Mouse (Mus musculus) heart, embryonic 15.5 days (tissue): ENCODE data around the gene Cdc25a. TPM values are rescaled to one million over a fixed set of nuclear protein-coding genes. Genes with fewer than 3 reads are reported as not detected.
A peak's percentile ranks its signal among the peaks of the same experiment; 100 is the strongest.

Source experiments
- ATAC-seq: fragments of 200-750 bp; cut with Nextera tagmentation; replicated peaks from 2 replicates; pipeline ENCODE4 v1.8.0; 2017; ENCODE audit warnings: low read depth, moderate TSS enrichment; ENCODE audit not compliant: insufficient number of reproducible peaks, insufficient read depth, low FRiP score
- H3K27ac ChIP-seq: fragments of 300-500 bp; sonication (generic); 2 replicates; pipeline ENCODE4 v1.5.1; 2015; ENCODE audit warnings: mild to moderate bottlenecking, inconsistent platforms
- H3K27me3 ChIP-seq: fragments of 300-500 bp; sonication (generic); 2 replicates; pipeline ENCODE4 v1.6.1; 2015; ENCODE audit warnings: inconsistent platforms
- H3K36me3 ChIP-seq: fragments of 300-500 bp; sonication (generic); 2 replicates; pipeline ENCODE4 v1.6.1; 2015; ENCODE audit warnings: mild to moderate bottlenecking, inconsistent platforms
- H3K4me1 ChIP-seq: fragments of 300-500 bp; sonication (generic); replicated peaks from 2 replicates; pipeline ENCODE4 v1.6.1; 2015; ENCODE audit warnings: inconsistent platforms
- H3K4me2 ChIP-seq: fragments of 300-500 bp; sonication (generic); 2 replicates; pipeline ENCODE4 v1.6.1; 2015; ENCODE audit warnings: inconsistent platforms, mild to moderate bottlenecking, moderate library complexity
- H3K4me3 ChIP-seq: fragments of 300-500 bp; sonication (generic); 2 replicates; pipeline ENCODE4 v1.5.1; 2015; ENCODE audit warnings: mild to moderate bottlenecking, inconsistent platforms
- H3K9ac ChIP-seq: fragments of 300-500 bp; sonication (generic); 2 replicates; pipeline ENCODE4 v1.6.1; 2015; ENCODE audit warnings: mild to moderate bottlenecking, inconsistent platforms
- H3K9me3 ChIP-seq: fragments of 300-500 bp; sonication (generic); replicated peaks from 2 replicates; pipeline ENCODE4 v1.6.1; 2016; ENCODE audit warnings: inconsistent platforms
- WGBS: fragments of 180-500 bp; shearing (Covaris S2); methylation state at CpG from one replicate; pipeline ENCODE4 v1.1.7; 2015; ENCODE audit warnings: mixed read lengths; 5-methylcytosine and 5-hydroxymethylcytosine counted together
- polyA plus RNA-seq: library from polyadenylated mRNA; unstranded; fragments of >200 nt; fragmentation: Nextera tagmentation; extraction: Ambion mirVana; gene quantifications from 2 replicates; pipeline ENCODE4 v1.2.1, GENCODE M21; 2015

Cdc25a gene
- polyA plus RNA-seq, 1 experiment from 2014 or later, result 12.0 TPM

DNA sequence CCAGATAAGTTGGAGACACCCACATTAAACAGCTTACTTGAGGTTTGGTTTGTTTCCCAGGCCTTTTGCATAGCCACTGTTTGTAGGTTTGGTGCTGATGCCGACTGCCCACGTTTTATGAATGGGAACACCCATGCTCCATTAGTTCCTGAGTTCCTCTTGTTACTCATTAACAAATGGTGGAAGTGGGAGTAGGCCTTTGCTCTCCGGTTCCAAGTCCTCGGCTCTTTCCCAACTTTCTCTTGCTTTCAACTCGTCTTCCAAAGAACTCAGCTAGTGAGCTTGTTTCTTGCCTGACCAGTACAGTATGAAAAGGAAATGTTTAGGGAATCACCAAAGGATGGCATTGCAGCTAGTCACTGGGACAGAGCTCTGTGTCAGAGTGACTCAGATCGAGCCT lies 20.2 kb downstream of the Cdc25a start:
- H3K27ac ChIP-seq, result peak overlapping the region; percentile 46; the same call in 1 of the 2 replicates
- H3K9me3 ChIP-seq, result no peaks in the 10 kb centered on the region
- no peak overlapping the region for H3K4me3 ChIP-seq
- ATAC-seq, result no peak
- peaks cover 21% of the 10 kb centered on the region for H3K4me1 ChIP-seq
- no peak overlapping the region for H3K4me2 ChIP-seq
- H3K9ac ChIP-seq, result no peak overlapping the region
- WGBS, result 81% methylated on average over 6 of the region's 6 CpGs
- no peaks in the 10 kb centered on the region for H3K27me3 ChIP-seq
- H3K36me3 ChIP-seq, result peaks cover 33% of the 10 kb centered on the region

DNA sequence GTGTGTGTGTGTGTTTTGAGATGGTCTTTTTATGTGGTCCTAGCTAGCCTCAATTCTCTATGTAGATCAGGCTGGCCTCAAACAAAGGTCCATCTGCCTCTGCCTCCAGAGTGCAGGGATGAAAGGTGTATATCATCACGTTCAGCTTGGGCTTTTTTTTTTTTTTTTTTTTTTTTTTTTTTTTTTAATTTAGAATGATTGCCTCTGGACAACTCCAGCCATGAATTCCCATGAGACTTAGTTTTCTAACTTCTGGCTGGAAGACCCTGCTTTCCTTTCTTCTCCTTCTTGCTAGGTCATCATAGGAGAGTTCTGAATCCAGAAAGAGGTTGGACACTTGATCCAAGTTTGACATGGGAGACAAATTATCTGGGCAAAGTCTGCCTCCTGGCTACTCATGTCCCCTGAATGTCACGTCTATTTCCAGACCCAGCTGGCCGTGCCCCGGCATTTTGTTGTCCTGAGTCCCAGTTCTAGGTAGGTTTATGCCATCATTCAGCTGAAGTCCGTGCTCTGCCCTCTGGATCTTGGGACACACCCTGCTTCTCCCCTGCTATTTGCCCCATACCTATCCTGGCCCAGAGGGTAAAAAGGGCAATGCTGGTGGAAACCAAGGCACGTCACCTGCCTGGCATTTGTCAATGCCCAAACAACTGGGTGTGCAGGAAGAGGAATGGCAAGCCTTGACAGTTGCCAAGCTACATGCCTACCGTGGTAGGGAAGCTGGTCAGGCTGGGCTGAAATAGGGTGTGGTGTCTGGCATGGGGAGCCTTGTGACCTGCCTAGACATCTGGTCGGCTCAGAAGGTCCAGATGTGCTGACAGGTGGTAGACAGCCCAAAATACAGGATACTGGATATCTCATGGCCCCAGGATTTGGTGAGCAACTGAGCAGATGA lies 21.1 kb downstream of the Cdc25a start:
- no peaks in the 10 kb centered on the region for H3K27me3 ChIP-seq
- H3K4me2 ChIP-seq, result no peak overlapping the region
- no peak overlapping the region for H3K27ac ChIP-seq
- no peaks in the 10 kb centered on the region for H3K9me3 ChIP-seq
- H3K4me3 ChIP-seq, result no peak overlapping the region
- no peak overlapping the region for H3K9ac ChIP-seq
- no peak for ATAC-seq
- H3K36me3 ChIP-seq, result peaks cover 23% of the 10 kb centered on the region
- 68% methylated on average over 8 of the region's 8 CpGs for WGBS
- H3K4me1 ChIP-seq, result peaks cover 22% of the 10 kb centered on the region

DNA sequence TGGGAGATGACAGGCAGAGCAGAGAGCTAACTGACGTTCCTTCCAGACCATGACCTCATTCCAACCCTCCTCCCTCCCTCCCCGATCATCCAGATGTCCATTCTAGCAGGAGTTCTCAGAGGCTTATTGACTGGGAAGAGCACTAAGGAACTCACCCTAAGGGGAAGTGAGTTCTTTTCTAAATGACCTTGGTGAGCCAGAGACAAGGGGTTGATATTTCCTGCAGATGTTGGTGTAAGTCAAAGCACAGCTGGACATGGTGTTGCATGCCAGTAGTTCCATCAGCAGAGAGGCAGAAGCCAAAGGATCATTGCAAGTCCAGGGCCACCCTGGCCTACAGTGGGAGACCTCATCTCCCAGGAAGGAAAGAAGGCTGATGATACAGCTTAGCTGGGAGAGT lies 22.6 kb downstream of the Cdc25a start:
- 20% methylated on average over 2 of the region's 2 CpGs for WGBS
- no peak for ATAC-seq

DNA sequence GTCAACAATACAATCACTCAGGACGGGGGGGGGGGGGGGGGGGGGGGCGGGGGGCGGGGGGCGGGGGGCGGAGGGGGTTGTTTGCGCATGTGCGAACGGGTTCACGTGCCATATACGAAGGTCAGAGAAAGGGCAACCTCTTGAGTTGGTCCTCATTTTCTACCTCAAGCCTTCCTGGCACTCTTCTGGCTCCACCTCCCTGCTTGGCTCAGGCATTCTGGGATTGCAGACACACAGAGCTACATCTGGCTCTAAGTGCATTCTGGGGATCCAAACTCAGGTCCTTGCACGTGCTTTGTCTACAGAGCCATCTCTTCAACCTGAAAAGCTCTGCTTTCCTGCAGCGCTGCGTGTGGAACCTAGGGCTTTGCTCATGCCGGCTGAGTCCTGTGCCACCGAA lies 24.0 kb downstream of the Cdc25a start:
- Histone ChIP-seq H3K27me3 (no peaks in the 10 kb centered on the region), H3K27ac (0 out of 2 replicates have a peak overlapping the region, but pooled peaks have one; percentile 19), H3K9me3 (no peaks in the 10 kb centered on the region), H3K9ac (no peak overlapping the region), H3K4me1 (peaks cover 15% of the 10 kb centered on the region), H3K4me3 (no peak overlapping the region), H3K36me3 (no peaks in the 10 kb centered on the region), H3K4me2 (no peak overlapping the region)
- 54% methylated on average over 7 of the region's 15 CpGs for WGBS
- no peak for ATAC-seq

More for the DNA sequence above, 22.6 kb downstream of the Cdc25a start:
- no peak overlapping the region for H3K27ac ChIP-seq
- H3K4me3 ChIP-seq, result no peak overlapping the region
- peaks cover 19% of the 10 kb centered on the region for H3K4me1 ChIP-seq
- H3K4me2 ChIP-seq, result no peak overlapping the region
- H3K9ac ChIP-seq, result no peak overlapping the region
- peaks cover 10% of the 10 kb centered on the region; the same call in 1 of the 2 replicates for H3K36me3 ChIP-seq
- H3K27me3 ChIP-seq, result no peaks in the 10 kb centered on the region
- H3K9me3 ChIP-seq, result no peaks in the 10 kb centered on the region

DNA sequence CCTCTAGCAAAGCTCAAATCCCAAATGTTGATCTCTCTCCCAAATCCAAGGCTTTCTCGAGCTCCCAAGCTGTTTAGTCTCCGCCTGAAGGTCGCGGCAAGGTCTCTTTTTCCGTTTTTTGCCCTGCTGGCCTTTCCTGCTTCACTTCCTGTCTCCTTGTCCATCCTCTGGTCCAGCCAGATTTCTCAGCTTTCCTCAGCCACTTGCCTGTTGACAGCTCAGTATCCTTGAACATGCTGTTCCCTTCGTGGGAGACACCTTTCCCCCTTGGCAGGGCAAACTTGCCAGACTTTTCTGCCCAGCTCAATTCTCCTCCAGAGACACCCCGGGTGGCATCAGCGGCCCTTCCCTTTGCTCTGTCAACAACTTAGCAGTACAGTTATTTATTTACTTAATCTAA lies 24.4 kb downstream of the Cdc25a start:
- ATAC-seq, result no peak
- no peaks in the 10 kb centered on the region for H3K9me3 ChIP-seq
- H3K36me3 ChIP-seq, result no peaks in the 10 kb centered on the region
- no peaks in the 10 kb centered on the region for H3K27me3 ChIP-seq
- H3K9ac ChIP-seq, result no peak overlapping the region
- H3K27ac ChIP-seq, result 0 out of 2 replicates have a peak overlapping the region, but pooled peaks have one; percentile 19
- H3K4me2 ChIP-seq, result no peak overlapping the region
- no peak overlapping the region for H3K4me3 ChIP-seq
- WGBS, result 56% methylated on average over 8 of the region's 8 CpGs
- peaks cover 11% of the 10 kb centered on the region for H3K4me1 ChIP-seq

DNA sequence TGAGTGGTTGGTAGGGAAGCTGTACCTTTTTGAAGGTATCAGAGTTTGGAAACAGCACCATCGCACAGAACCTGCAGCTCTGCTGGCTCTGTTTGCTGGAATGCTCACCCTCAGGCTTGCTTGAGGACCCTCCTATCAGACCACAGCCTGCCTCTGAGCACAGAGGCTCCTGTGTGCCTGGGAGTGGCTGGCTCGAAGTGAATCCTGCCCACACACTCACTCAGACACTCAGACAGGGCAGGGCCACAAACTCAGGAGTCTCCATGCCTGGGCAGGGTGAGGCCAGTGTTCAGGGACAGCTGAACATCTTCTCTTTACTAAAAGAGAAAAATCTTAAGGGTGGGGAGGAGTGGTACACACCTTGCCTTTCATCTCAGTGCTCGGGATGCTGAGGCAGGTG lies 25.2 kb downstream of the Cdc25a start:
- WGBS, result 59% methylated on average over 3 of the region's 3 CpGs
- Histone ChIP-seq H3K4me1 (peaks cover 9% of the 10 kb centered on the region), H3K27me3 (no peaks in the 10 kb centered on the region), H3K4me3 (no peak overlapping the region), H3K4me2 (no peak overlapping the region), H3K27ac (no peak overlapping the region), H3K9me3 (no peaks in the 10 kb centered on the region), H3K9ac (no peak overlapping the region), H3K36me3 (no peaks in the 10 kb centered on the region)
- no peak for ATAC-seq

DNA sequence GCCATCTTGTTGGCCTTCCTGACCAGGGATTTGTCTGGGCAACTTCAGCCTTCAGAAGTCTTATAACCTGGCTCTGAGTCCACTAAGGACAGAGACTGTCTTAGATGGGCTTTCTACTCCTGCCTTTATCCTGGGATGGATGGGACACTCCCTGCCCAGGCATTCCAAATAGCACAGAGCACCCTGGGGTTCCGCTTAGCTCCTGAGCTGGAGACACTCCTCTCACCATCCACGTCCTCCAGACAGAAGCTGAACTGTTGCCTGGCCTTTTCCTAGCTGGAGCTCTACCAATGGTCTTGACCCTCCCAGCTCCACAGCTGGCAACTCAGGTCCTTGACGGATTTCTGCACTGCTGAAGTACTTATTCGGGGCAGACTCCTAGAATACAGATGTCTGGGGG lies 26.9 kb downstream of the Cdc25a start:
- no peaks in the 10 kb centered on the region for H3K9me3 ChIP-seq
- no peak overlapping the region for H3K27ac ChIP-seq
- H3K27me3 ChIP-seq, result no peaks in the 10 kb centered on the region
- H3K36me3 ChIP-seq, result no peaks in the 10 kb centered on the region
- 64% methylated on average over 4 of the region's 4 CpGs for WGBS
- no peak overlapping the region for H3K9ac ChIP-seq
- no peak for ATAC-seq
- H3K4me3 ChIP-seq, result no peak overlapping the region
- peaks cover 9% of the 10 kb centered on the region for H3K4me1 ChIP-seq
- no peak overlapping the region for H3K4me2 ChIP-seq

DNA sequence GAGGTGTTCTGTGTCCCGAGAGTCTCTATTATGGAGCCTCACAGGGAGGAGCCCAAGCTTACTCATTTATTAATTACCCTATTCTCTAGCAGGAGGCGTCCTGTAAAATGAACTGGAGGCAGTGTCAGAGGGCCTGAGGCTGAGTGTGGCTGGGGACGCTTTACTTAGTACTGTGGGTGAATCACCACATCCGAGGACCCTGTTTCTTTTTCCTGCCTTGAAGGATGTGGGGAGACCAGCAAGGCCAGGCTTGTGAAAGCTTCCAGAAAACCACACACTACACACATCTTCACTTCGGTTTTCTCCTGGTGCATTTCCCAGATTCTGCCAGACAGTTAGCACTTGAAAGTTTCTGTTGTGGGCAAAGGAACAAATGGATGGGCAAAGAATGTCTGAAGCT lies 27.4 kb downstream of the Cdc25a start:
- no peak overlapping the region for H3K9ac ChIP-seq
- H3K36me3 ChIP-seq, result no peaks in the 10 kb centered on the region
- WGBS, result 69% methylated on average over 5 of the region's 5 CpGs
- ATAC-seq, result no peak
- H3K9me3 ChIP-seq, result no peaks in the 10 kb centered on the region
- no peak overlapping the region for H3K27ac ChIP-seq
- no peaks in the 10 kb centered on the region for H3K27me3 ChIP-seq
- H3K4me1 ChIP-seq, result peaks cover 13% of the 10 kb centered on the region
- H3K4me2 ChIP-seq, result no peak overlapping the region
- no peak overlapping the region for H3K4me3 ChIP-seq

DNA sequence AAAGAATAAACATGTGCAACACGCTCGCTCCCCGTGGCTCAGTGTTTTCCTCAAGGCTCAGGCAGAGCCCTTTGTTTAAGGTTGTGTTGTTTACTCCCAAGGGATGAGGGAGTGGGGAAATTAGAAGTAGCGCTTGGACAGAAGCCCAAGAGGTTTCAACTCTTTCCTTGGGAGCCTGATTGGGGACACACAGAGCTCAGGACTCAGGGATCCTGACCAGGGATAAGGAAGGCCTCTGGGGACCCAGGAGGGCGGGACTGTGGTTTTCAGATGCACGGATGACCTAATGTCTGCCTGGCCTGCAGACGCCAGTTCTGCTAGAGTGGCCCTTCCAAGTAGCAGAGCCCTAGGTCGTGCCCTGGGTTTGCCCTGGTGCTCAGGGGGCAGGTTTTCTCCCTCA lies 31.9 kb downstream of the Cdc25a start:
- Histone ChIP-seq H3K27ac (0 out of 2 replicates have a peak overlapping the region, but pooled peaks have one; percentile 11), H3K9me3 (no peaks in the 10 kb centered on the region), H3K9ac (no peak overlapping the region), H3K36me3 (no peaks in the 10 kb centered on the region), H3K27me3 (no peaks in the 10 kb centered on the region), H3K4me1 (peaks cover 4% of the 10 kb centered on the region), H3K4me3 (no peak overlapping the region), H3K4me2 (no peak overlapping the region)
- ATAC-seq, result no peak
- WGBS, result 45% methylated on average over 8 of the region's 8 CpGs

DNA sequence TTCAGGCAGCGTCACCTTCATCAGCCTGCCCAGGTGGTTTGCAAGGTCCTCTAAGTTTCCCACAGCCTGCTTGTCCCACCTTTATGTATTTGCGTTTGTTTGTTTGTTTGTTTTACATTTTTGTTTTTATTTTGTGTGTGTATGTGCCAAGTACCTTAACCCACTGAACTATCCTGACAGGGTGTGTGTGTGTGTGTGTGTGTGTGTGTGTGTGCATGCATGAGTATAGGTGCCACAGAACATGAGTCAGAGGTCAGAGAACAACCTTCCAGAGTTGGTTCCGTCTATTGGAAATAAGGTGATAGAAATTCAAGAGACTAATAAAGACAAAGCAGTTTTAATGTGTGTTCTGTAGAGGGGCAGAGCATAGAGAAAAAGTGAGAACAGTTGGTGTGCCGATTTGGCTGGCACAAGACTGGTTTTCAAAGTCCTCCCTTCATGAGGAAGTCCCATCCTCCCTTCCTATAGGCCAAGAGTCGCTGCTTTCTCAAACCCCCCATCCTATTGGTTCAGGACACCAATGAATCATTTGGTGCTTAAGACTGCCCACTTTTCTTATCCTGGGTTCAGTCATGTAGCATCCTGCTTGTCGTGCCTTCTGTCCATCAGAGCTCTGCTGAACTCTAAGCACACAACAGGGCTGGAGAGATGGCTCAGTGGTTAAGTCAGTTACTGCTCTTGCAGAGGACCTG lies 32.5 kb downstream of the Cdc25a start:
- H3K4me1 ChIP-seq, result peaks cover 4% of the 10 kb centered on the region
- no peak overlapping the region for H3K9ac ChIP-seq
- 58% methylated on average over 6 of the region's 6 CpGs for WGBS
- no peaks in the 10 kb centered on the region for H3K27me3 ChIP-seq
- H3K27ac ChIP-seq, result no peak overlapping the region
- H3K4me2 ChIP-seq, result no peak overlapping the region
- ATAC-seq, result no peak
- H3K36me3 ChIP-seq, result no peaks in the 10 kb centered on the region
- H3K9me3 ChIP-seq, result no peaks in the 10 kb centered on the region
- H3K4me3 ChIP-seq, result no peak overlapping the region

DNA sequence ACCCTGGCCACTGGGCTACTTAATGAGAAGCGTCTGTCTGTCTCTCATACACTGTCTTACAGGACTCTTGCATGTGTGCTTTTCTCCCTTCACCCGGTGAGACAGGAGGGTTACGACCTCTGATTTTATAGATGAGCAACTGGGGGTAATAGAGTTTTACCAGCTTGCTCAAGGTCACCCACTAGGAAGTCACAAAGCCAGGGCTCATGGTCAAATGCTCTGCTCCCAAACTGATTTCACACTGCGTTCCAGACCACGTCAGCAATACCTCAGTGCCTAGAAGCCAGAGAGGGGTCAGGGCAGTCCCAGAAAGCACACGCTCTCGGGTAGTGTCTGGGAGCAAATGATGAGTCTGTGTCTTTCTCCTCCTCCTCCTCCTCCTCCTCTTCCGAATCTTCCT lies 33.7 kb downstream of the Cdc25a start:
- no peak for ATAC-seq
- Histone ChIP-seq H3K4me1 (peaks cover 4% of the 10 kb centered on the region), H3K4me2 (no peak overlapping the region), H3K9me3 (no peaks in the 10 kb centered on the region), H3K4me3 (no peak overlapping the region), H3K9ac (no peak overlapping the region), H3K27ac (no peak overlapping the region), H3K27me3 (no peaks in the 10 kb centered on the region), H3K36me3 (no peaks in the 10 kb centered on the region)
- 86% methylated on average over 8 of the region's 8 CpGs for WGBS
